Mouse (Mus musculus) left cerebral cortex, adult 2 months (tissue): ENCODE results near the gene Rspo4. TPM values are rescaled to one million over a fixed set of nuclear protein-coding genes. Genes with fewer than 3 reads are reported as not detected.
A peak's percentile ranks its signal among the peaks of the same experiment; 100 is the strongest.

Experiments used
- DNase-seq, 2 experiments: peaks; one replicate each; pipeline ENCODE4 v3.0.0; 2021 to 2022; ENCODE audit warnings: low spot score in 2 of 2, mixed read lengths in 1 of 2; ENCODE audit errors: extremely low spot score in 1 of 2
- H3K27ac ChIP-seq: fragments of 200-600 bp; 2 replicates; pipeline ENCODE4 v1.8.1; 2022
- H3K4me3 ChIP-seq: fragments of 200-600 bp; 2 replicates; pipeline ENCODE4 v1.8.1; 2022
- CTCF ChIP-seq: fragments of 200-600 bp; IDR thresholded peaks from 2 replicates; pipeline ENCODE4 v1.8.1; 2022; ENCODE audit warnings: antibody characterized with exemption, mild to moderate bottlenecking, moderate library complexity
- intact Hi-C: fragments of 180-260 bp; cut with DNase I; formaldehyde crosslinking; loops from one replicate; pipeline ENCODE4 v1.15.1; 2025
- total RNA-seq, 2 experiments: library from RNA; stranded (reverse); gene quantifications; 2 replicates each; pipeline ENCODE4 v1.2.3; 2021

The Rspo4 gene
- total RNA-seq, 2 experiments from 2014 or later, result not detected

DNA sequence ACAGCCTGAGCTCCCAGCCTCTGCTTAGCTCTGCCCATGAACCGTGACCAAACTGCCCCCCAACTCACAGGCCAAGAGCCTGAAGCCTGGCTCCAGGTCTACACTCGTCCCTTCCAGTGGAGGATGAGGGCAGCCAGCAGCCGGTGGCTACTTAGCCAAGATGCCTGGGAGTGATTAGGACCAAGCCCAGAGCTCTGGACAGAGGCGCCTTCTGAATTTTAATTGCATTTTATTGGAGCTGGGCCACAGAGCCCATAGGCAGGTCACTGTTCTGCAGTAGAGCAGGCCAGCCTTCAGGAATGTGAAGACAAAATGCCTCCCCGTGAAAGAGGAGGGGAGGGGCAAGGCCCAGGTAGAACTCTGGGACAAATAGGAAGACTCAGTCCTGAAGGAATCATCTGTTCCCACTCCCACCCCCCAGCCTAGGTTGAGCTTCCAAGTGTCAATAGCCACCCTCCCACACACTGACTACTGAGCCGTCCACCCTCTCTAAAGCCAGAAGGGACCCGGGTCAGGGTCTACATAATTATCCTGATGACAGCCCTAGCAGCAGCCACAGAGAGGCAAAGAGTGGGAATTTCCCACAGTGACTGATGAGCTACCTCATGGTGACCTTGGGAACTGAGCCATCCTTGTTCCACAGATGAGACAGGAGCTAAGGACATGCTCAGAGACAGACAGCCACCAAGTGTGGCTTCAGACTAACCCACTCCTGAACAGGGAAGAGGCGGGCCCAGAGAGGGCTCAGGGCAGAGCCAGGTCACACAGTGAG is 51.7 kb downstream of the Rspo4 start:
- DNase-seq, result peak in 1 of 2 experiments; percentile 32
- intact Hi-C loops, result loop anchor here (5.0 kb wide), 1 partner anchor 33 kb away; no protein-coding TSS in a partner anchor
- TF ChIP-seq CTCF, result no peak
- Histone ChIP-seq H3K27ac (no peak overlapping the region), H3K4me3 (no peak overlapping the region)

GRCm38 (mm10) chr2:151895911-151896310 is 53.2 kb downstream of the Rspo4 start:
- intact Hi-C loops, result no loop called here
- TF ChIP-seq CTCF, result no peak
- no peak for DNase-seq
- H3K4me3 ChIP-seq, result no peak overlapping the region
- no peak overlapping the region for H3K27ac ChIP-seq

DNA sequence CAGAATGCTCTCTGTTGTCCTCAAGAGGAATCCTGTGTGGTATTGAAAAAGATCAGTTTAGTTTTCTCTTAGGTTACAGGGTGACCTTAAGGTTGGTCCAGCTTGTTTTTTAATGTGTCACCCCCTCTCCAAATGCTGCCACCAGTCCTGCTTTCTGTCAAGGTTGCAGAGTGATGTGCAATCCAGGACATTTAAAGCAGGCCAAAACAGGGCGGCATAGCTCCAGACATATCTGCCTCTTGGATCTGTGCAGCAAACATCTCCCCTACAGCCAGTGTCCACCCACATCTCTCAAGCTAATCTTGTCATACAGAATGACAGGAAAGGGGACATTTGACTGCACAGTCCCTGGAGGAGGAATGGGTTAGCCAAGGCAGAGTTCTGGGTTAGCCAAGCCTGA is 55.4 kb downstream of the Rspo4 start:
- TF ChIP-seq CTCF, result no peak
- Histone ChIP-seq H3K4me3 (no peak overlapping the region), H3K27ac (no peak overlapping the region)
- intact Hi-C loops, result no loop called here
- no peak for DNase-seq

DNA sequence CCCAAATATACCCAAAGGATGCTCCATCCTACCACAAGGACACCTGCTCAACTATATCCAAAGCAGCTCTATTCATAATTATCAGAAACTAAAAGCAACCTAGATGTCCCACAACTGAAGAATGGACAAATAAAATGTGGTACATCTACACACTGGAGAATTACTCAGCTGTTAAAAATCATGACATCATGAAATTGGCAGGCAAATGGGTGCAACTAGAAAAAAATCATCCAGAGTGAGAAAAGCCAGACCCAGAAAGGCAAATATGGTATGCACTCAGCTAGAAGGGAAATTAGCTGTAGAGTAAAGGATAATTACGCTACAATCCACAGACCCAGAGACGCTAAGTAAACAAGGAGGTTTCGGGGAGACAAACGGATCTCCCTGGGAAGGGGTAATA is 58.1 kb downstream of the Rspo4 start:
- no peak overlapping the region for H3K27ac ChIP-seq
- no peak for TF ChIP-seq CTCF
- intact Hi-C loops, result no loop called here
- H3K4me3 ChIP-seq, result no peak overlapping the region
- no peak for DNase-seq

DNA sequence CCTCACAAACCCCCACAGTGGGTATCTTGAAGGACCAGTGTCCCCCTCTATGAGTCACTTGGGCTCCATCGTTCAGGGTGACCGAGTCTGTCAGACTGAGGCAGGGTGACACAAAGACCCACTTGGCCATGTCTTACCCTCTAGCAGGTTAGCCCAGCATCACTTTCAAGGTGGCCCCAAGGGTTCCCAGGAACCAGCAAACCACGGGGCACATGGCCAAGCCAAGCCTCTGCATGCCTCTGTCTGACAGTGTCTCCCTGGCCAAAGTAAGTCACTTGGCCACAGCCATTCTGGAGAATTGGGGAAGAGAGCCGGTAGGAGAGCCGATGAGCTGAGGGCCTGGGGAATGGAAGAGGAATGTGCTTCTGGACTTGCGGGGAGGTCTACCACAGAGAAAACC is 60.5 kb downstream of the Rspo4 start:
- TF ChIP-seq CTCF, result no peak
- H3K4me3 ChIP-seq, result no peak overlapping the region
- intact Hi-C loops, result no loop called here
- H3K27ac ChIP-seq, result no peak overlapping the region
- DNase-seq, result no peak

DNA sequence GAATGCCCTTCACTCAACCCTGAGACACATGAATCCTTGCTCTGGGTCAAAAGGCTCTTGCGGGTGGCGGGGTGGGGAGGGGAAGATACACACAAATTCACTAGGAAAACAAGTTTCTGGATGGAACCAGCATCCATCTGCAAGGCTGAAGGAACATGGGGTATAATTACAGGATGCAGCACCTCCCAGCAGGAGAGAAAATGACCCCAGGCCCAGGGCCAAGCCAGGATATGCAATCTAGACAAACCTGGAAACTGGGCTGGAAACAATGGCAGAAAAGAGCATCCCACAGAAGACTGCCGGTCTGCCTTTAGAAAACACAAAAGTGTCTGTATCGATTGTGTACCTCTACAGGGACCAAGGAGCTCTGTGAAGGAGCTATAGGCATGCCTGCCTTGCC is 61.2 kb downstream of the Rspo4 start:
- TF ChIP-seq CTCF, result no peak
- no peak overlapping the region for H3K4me3 ChIP-seq
- no peak for DNase-seq
- intact Hi-C loops, result no loop called here
- no peak overlapping the region for H3K27ac ChIP-seq

- TF ChIP-seq CTCF, result no peak
- intact Hi-C loops, result no loop called here
- DNase-seq, result no peak
- H3K27ac ChIP-seq, result no peak overlapping the region
- H3K4me3 ChIP-seq, result no peak overlapping the region
These were observed 61.9 kb downstream of the Rspo4 start for GRCm38 (mm10) chr2:151904636-151905035.

DNA sequence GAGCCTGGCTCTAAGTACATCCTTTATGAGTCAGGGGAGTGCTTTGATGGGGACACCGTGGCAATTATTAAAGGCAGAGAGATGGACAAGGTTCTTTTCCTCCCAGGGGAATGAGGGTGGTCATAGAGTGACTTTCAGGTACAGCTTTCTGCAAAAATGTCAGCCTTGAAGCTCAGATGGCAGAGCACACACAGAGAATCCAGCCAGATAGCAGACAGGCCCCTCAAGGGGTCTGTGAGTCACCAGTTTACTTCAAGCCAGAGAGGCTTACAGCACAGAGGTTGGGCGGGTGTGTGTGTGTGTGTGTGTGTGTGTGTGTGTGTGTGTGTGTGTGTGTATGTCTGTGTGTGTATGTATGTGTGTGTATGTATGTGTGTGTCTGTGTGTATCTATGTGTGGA is 64.3 kb downstream of the Rspo4 start:
- intact Hi-C loops, result no loop called here

GRCm38 (mm10) chr2:151909386-151909785 is 66.7 kb downstream of the Rspo4 start:
- no peak overlapping the region for H3K27ac ChIP-seq
- no peak for DNase-seq
- intact Hi-C loops, result no loop called here
- TF ChIP-seq CTCF, result no peak
- no peak overlapping the region for H3K4me3 ChIP-seq

More for the DNA sequence above, 64.3 kb downstream of the Rspo4 start:
- no peak for DNase-seq
- Histone ChIP-seq H3K27ac (no peak overlapping the region), H3K4me3 (no peak overlapping the region)
- no peak for TF ChIP-seq CTCF

DNA sequence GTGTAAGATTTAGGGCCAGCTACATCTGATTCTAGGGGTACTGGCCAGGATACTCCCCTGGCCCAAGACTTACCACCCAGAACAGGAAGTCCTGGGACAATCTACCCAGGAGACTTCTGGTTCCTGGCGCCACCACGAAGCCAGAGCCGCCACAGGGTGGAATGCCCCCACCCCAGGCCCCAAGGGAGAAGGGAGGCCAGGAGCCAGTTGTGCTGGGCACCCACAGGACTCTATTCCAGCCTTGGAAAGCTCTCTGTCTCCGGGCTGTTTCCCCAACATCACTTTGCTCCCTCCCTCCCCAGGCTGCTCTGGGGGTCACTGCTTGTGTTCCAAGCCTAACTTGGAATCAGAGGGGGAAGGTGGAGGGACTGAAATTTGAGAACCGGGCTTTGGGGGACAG is 67.8 kb downstream of the Rspo4 start:
- no peak for TF ChIP-seq CTCF
- no peak overlapping the region for H3K4me3 ChIP-seq
- H3K27ac ChIP-seq, result no peak overlapping the region
- intact Hi-C loops, result no loop called here
- DNase-seq, result no peak

GRCm38 (mm10) chr2:151910919-151911500 is 68.3 kb downstream of the Rspo4 start, which contains the start of gene Angpt4:
TSS of gene Angpt4 (plus strand) at chr2:151911210.
- Histone ChIP-seq H3K27ac (no peak within 1 kb of the TSS), H3K4me3 (no peak within 1 kb of the TSS)
- intact Hi-C loops, result no loop called here
- DNase-seq, result no peak
- no peak for TF ChIP-seq CTCF

DNA sequence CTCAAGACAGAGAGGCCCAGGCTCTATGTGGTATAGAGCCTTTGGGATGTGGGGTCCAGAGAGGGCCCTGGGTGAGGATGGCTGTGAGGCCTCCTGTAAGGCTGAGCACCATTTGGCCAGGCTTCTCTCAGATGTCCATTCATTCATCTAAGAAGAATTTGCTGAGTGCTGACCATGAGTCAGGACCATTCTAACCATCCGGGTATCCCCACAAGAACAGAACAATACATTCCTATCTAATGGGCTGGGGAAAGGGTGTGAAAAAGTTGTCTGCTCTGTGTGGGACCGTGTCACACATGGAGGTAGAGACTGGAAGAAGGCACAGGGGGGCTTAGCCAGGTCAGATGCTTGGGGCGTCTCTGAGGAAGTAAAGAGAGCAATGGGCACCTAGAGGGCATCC is 69.0 kb downstream of the Rspo4 start:
- Histone ChIP-seq H3K27ac (no peak overlapping the region), H3K4me3 (no peak overlapping the region)
- DNase-seq, result no peak
- no peak for TF ChIP-seq CTCF
- intact Hi-C loops, result no loop called here

- H3K4me3 ChIP-seq, result no peak overlapping the region
- intact Hi-C loops, result no loop called here
- H3K27ac ChIP-seq, result no peak overlapping the region
- no peak for TF ChIP-seq CTCF
- no peak for DNase-seq
These were observed 71.4 kb downstream of the Rspo4 start for GRCm38 (mm10) chr2:151914120-151914519.
